Mouse (Mus musculus) liver, embryonic 12.5 days (tissue): ENCODE data around the gene Car12. TPM values are rescaled to one million over a fixed set of nuclear protein-coding genes. Genes with fewer than 3 reads are reported as not detected.
"Not testable (repeated sequence)": the region's sequence is repeated elsewhere in the genome, so short reads cannot be mapped to it uniquely, and the experiment has no call there.

Experiments used
- ATAC-seq: fragments of 200-750 bp; cut with Nextera tagmentation; 2 replicates; pipeline ENCODE4 v1.8.0; 2017; ENCODE audit warnings: moderate number of reproducible peaks, mild to moderate bottlenecking, moderate library complexity
- H3K27ac ChIP-seq: fragments of 300-500 bp; sonication (generic); 2 replicates; pipeline ENCODE4 v1.5.1; 2016; ENCODE audit warnings: mild to moderate bottlenecking
- H3K27me3 ChIP-seq: fragments of 300-500 bp; sonication (generic); replicated peaks from 2 replicates; pipeline ENCODE4 v1.6.1; 2016; ENCODE audit warnings: mild to moderate bottlenecking, moderate library complexity
- H3K36me3 ChIP-seq: fragments of 300-500 bp; sonication (generic); 2 replicates; pipeline ENCODE4 v1.6.1; 2016; ENCODE audit warnings: mild to moderate bottlenecking, moderate library complexity
- H3K4me1 ChIP-seq: fragments of 300-500 bp; sonication (generic); 2 replicates; pipeline ENCODE4 v1.6.1; 2016
- H3K4me2 ChIP-seq: fragments of 300-500 bp; sonication (generic); 2 replicates; pipeline ENCODE4 v1.6.1; 2016; ENCODE audit warnings: mild to moderate bottlenecking, moderate library complexity
- H3K4me3 ChIP-seq: fragments of 300-500 bp; sonication (generic); 2 replicates; pipeline ENCODE4 v1.5.1; 2016; ENCODE audit warnings: mild to moderate bottlenecking, moderate library complexity
- H3K9ac ChIP-seq: fragments of 300-500 bp; sonication (generic); 2 replicates; pipeline ENCODE4 v1.6.1; 2016; ENCODE audit warnings: mild to moderate bottlenecking, moderate library complexity
- H3K9me3 ChIP-seq: fragments of 300-500 bp; sonication (generic); replicated peaks from 2 replicates; pipeline ENCODE4 v1.6.1; 2016; ENCODE audit warnings: mild to moderate bottlenecking, moderate library complexity
- WGBS: fragments of 180-500 bp; shearing (Covaris S2); methylation state at CpG from one replicate; pipeline ENCODE4 v1.1.7; 2016; ENCODE audit not compliant: insufficient replicate concordance; 5-methylcytosine and 5-hydroxymethylcytosine counted together
- polyA plus RNA-seq: library from polyadenylated mRNA; unstranded; fragments of >200 nt; fragmentation: Nextera tagmentation; extraction: Ambion mirVana; gene quantifications from 2 replicates; pipeline ENCODE4 v1.2.1, GENCODE M21; 2016

Gene Car12
- polyA plus RNA-seq, 1 experiment from 2014 or later, result 0.29 TPM

DNA sequence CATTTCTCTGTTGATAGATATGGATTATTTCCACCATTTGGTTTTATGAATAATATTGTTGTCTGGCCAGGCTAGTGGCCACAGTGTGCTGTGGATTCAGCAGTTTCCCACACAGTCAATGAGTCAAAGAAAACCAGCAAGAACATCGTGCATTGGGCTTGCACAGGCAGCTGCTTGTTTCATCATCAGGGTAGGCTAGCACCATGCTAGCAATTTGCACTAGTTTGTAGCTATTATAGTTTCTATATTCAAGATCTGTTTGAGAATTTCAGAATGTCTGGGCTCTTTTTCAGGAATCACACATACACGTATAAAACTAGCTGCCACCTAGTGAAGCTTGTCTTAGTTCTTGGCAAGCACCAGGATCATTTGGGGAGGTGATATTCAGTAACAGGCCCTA, 21.6 kb downstream of the Car12 start:
- Histone ChIP-seq H3K27me3 (peaks cover 16% of the 10 kb centered on the region), H3K36me3 (no peaks in the 10 kb centered on the region), H3K27ac (no peak overlapping the region), H3K4me1 (0 out of 2 replicates have a peak, but pooled peaks cover 2% of the 10 kb centered on the region), H3K4me3 (no peak overlapping the region), H3K4me2 (no peak overlapping the region), H3K9me3 (no peaks in the 10 kb centered on the region), H3K9ac (no peak overlapping the region)
- WGBS, result 70% methylated on average over 2 of the region's 2 CpGs
- no peak for ATAC-seq

DNA sequence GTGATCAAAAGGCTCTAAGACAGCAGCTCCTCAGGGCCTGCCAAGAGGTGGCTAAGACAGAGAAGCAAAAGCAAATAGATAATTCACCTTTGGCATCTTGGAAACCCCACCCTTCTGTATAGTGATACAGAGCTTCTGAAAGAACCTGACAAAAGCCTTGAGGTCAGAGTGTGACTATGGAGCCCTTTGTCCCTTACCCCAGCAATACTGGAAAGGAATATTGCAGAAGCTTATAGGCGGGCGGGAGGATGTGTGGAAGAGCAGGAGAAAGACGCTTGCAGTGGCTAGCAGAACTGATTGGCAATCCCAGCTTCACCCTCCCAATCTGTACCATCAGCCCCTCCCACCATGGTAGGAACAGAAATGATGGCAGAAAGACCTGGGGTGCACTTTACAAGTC, 22.5 kb downstream of the Car12 start:
- WGBS, result 64% methylated on average over 3 of the region's 3 CpGs
- Histone ChIP-seq H3K4me3 (no peak overlapping the region), H3K9me3 (no peaks in the 10 kb centered on the region), H3K27me3 (peaks cover 16% of the 10 kb centered on the region), H3K9ac (no peak overlapping the region), H3K27ac (no peak overlapping the region), H3K4me1 (0 out of 2 replicates have a peak, but pooled peaks cover 2% of the 10 kb centered on the region), H3K36me3 (no peaks in the 10 kb centered on the region), H3K4me2 (no peak overlapping the region)
- no peak for ATAC-seq

DNA sequence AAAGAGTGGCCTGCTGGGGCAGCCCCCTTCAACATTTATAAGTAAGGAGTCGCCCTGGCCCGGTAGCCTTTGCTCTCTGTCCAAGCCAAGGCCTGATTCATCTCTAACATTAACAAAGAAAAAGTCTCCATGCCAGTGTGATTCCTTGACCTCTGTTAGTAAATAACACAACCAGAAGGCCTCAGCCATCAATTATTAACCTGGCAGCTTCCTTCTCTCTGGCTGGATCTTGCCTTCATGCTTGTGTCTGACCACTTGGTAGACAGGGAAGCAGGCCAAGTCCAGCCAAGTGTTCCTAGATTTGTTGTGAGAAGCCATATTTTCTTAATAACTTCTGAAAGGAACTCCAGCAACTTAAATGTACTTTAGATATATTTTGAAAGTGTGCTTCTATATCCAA, 23.1 kb downstream of the Car12 start:
- ATAC-seq, result no peak
- Histone ChIP-seq H3K36me3 (no peaks in the 10 kb centered on the region), H3K4me1 (0 out of 2 replicates have a peak, but pooled peaks cover 2% of the 10 kb centered on the region), H3K9ac (no peak overlapping the region), H3K27ac (no peak overlapping the region), H3K4me3 (no peak overlapping the region), H3K9me3 (no peaks in the 10 kb centered on the region), H3K4me2 (no peak overlapping the region), H3K27me3 (peaks cover 16% of the 10 kb centered on the region)
- 88% methylated on average over 2 of the region's 2 CpGs for WGBS

DNA sequence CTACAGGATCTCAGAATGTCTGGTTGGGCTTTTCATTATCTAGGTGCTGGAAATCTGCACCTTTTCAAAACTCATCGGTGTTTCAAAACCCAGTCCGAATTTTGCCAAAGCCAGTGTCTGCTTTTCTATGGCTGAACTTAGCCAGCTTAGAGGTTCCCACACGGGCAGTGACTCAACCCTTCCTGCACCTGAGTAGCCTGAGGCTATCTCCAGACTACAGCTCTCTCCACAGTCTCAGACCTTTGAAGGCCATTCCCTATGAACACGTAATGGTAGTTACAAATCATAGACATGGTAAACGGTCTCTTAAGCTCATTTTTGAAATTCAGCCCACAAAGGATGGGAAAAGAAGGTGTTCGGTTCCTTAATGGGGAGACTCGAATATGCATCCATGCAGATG, 26.0 kb downstream of the Car12 start:
- H3K4me2 ChIP-seq, result no peak overlapping the region
- H3K36me3 ChIP-seq, result no peaks in the 10 kb centered on the region
- WGBS, result 66% methylated on average over 7 of the region's 7 CpGs
- H3K27ac ChIP-seq, result no peak overlapping the region
- no peak for ATAC-seq
- no peaks in the 10 kb centered on the region for H3K9me3 ChIP-seq
- H3K27me3 ChIP-seq, result no peaks in the 10 kb centered on the region; the same call in 1 of the 2 replicates
- H3K4me3 ChIP-seq, result no peak overlapping the region
- H3K9ac ChIP-seq, result no peak overlapping the region
- H3K4me1 ChIP-seq, result 0 out of 2 replicates have a peak, but pooled peaks cover 1% of the 10 kb centered on the region

DNA sequence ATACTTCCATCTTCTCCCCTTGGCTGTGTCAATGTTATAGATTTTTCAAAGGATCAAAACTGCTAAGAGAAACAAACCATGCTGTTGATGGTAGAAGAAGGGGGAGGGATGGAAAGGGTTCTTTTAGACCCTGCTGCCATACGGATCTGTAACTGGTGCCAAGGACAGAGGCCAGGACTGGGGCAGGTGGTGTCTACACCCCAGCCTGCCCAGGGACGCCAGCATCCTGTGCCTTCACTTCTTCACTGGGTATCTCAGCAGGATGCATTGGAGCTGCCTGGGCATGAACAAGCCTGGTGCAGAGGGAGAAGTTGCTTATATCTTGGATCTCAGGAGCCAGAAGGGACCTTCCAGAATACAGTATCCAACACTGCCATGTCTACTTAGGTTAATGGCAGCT, 31.0 kb downstream of the Car12 start:
- WGBS, result 60% methylated on average over 2 of the region's 2 CpGs
- Histone ChIP-seq H3K9ac (no peak overlapping the region), H3K27me3 (no peaks in the 10 kb centered on the region), H3K36me3 (no peaks in the 10 kb centered on the region), H3K4me3 (no peak overlapping the region), H3K9me3 (no peaks in the 10 kb centered on the region), H3K4me1 (no peaks in the 10 kb centered on the region), H3K27ac (no peak overlapping the region), H3K4me2 (no peak overlapping the region)
- ATAC-seq, result no peak

DNA sequence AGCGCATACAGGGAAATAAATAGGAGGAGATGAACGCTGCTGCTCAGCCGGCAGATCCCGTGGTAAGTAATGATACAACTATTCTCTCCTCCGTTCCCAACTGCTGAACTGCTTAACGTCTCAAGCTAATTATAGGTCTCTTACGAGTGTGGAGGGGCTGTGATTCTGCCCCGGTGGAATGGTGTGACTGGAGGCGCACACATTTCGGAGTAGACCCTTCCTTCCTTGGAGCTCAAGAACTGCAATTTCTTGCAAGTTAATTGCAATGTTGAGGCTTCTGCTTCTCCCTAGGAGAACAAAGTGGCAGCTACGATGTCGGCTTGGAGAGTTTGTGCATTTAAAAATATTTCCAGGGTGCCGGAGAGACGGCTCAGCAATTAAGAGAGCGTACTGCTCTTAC, 34.9 kb downstream of the Car12 start:
- H3K27ac ChIP-seq, result no peak overlapping the region
- ATAC-seq, result no peak
- 77% methylated on average over 15 of the region's 15 CpGs for WGBS
- no peak overlapping the region for H3K4me2 ChIP-seq
- H3K36me3 ChIP-seq, result no peaks in the 10 kb centered on the region
- no peaks in the 10 kb centered on the region for H3K4me1 ChIP-seq
- no peak overlapping the region for H3K9ac ChIP-seq
- no peaks in the 10 kb centered on the region for H3K27me3 ChIP-seq
- H3K9me3 ChIP-seq, result no peaks in the 10 kb centered on the region
- no peak overlapping the region for H3K4me3 ChIP-seq

DNA sequence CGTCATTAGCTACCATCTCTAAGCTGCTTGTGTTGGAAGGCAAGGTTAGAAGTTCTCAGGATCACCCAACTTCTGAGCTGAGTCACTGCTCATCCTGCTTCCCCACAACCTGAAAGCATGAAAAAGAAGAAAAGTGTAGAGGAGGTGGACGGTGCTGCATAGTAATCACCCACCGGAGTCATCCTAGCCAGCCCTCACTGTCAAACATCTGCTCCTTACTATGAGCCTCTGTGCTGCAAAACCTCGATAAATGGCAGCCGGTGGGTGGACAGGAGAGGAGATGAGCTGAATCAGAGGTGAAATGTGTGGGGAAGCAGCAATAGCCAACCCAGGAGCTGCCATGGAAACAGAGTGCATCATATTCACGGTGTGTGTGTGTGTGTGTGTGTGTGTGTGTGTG, 39.4 kb downstream of the Car12 start:
- Histone ChIP-seq H3K4me2 (no peak overlapping the region), H3K9ac (no peak overlapping the region), H3K4me3 (no peak overlapping the region), H3K36me3 (no peaks in the 10 kb centered on the region), H3K4me1 (no peaks in the 10 kb centered on the region), H3K27me3 (no peaks in the 10 kb centered on the region), H3K27ac (no peak overlapping the region), H3K9me3 (no peaks in the 10 kb centered on the region)
- no peak for ATAC-seq
- WGBS, result 66% methylated on average over 6 of the region's 6 CpGs

DNA sequence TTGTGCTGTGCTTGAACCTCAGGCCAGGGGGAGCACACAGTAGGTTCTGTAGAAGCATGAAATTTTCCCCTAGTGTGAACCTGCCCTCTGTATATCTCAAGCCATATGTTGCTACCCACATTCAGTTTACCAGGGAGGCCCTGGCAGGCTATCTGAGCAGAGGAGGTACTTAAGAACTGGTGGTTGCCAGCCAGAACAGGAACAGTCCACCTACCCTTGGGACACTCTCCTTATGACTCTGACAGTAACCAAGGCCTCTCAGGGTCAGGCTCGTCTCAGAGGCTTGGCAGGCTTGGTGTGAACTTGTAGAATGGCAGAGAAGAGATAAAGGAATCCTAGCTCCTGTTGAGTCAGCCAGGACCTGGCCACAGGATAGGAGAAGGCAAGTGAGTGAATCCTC, 47.5 kb downstream of the Car12 start:
- H3K36me3 ChIP-seq, result no peaks in the 10 kb centered on the region
- H3K9me3 ChIP-seq, result no peaks in the 10 kb centered on the region
- H3K4me2 ChIP-seq, result no peak overlapping the region
- no peaks in the 10 kb centered on the region for H3K4me1 ChIP-seq
- no peak overlapping the region for H3K27ac ChIP-seq
- H3K4me3 ChIP-seq, result no peak overlapping the region
- no peak overlapping the region for H3K9ac ChIP-seq
- 26% methylated on average over 1 of the region's 1 CpGs for WGBS
- no peak for ATAC-seq
- no peaks in the 10 kb centered on the region for H3K27me3 ChIP-seq

DNA sequence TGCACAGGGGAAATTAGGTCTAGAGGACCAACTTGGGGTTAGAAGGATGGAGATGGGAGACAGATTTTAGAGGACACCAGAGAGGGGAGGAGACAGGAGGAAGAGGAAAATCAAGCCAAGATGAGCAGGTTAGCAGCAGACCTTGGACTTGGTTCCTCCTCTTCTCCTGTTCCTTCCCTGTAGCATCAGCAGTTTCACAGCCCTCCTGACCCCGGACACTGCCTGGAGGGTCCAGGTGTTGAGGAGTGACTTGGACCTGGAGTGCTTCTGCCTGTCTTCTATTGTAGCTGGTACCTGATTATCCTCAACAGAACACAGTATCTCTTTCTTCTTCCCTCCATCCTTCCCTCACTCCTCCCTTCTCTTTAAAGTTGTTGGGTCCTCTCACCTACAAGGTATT, 55.2 kb downstream of the Car12 start:
- ATAC-seq, result no peak
- no peaks in the 10 kb centered on the region for H3K36me3 ChIP-seq
- WGBS, result 67% methylated on average over 1 of the region's 1 CpGs

DNA sequence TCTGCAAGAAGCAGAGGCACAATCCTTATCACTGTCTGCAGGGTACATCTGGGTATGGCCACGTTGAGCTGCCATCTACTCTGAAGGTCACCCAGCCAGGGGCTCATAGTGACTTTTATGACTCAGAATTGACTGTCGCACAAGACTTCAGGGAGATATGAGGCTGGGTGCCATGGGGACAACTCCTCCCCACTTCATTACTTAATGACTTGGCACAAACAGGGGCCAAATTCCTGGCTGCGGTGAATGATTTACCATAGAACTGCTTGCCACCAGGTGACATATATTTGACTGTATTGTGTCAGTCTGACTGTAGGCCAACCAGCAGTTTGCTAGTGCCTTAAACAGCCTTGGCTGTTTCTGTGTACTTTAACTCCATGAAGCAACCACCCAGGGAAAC, 55.8 kb downstream of the Car12 start:
- Histone ChIP-seq H3K4me2 (no peak overlapping the region), H3K4me3 (no peak overlapping the region), H3K27me3 (no peaks in the 10 kb centered on the region; the same call in 1 of the 2 replicates), H3K4me1 (no peaks in the 10 kb centered on the region), H3K36me3 (no peaks in the 10 kb centered on the region), H3K9ac (no peak overlapping the region), H3K9me3 (no peaks in the 10 kb centered on the region), H3K27ac (no peak overlapping the region)
- WGBS, result 53% methylated on average over 3 of the region's 3 CpGs
- ATAC-seq, result no peak

More for the DNA sequence above, 55.2 kb downstream of the Car12 start:
- H3K27ac ChIP-seq, result no peak overlapping the region
- no peak overlapping the region for H3K4me3 ChIP-seq
- no peaks in the 10 kb centered on the region; the same call in 1 of the 2 replicates for H3K27me3 ChIP-seq
- H3K4me1 ChIP-seq, result no peaks in the 10 kb centered on the region
- H3K9me3 ChIP-seq, result no peaks in the 10 kb centered on the region
- H3K4me2 ChIP-seq, result no peak overlapping the region
- no peak overlapping the region for H3K9ac ChIP-seq

DNA sequence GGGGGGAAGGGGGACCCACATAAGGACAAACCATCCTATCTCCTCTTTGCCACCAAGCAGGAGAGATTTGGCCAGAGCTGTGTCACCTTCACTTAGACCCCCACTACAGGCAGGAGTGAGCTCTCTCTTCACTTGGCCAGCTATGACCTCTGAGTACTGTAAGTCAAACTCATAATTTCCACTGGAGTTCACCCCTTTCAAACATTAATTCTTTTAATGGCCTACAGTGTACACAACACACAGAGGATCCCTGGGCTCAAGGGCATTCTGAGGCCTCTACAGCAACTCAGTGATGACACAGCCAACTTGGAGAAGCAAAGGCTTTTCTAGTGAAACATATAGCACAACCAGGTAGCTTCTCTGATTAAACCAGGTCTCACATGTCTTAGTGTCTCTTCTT, 57.2 kb downstream of the Car12 start:
- H3K27ac ChIP-seq, result no peak overlapping the region
- H3K9me3 ChIP-seq, result no peaks in the 10 kb centered on the region
- no peak overlapping the region for H3K4me2 ChIP-seq
- no peaks in the 10 kb centered on the region; the same call in 1 of the 2 replicates for H3K27me3 ChIP-seq
- H3K4me3 ChIP-seq, result no peak overlapping the region
- no peak overlapping the region for H3K9ac ChIP-seq
- ATAC-seq, result no peak
- no peaks in the 10 kb centered on the region for H3K4me1 ChIP-seq
- no peaks in the 10 kb centered on the region for H3K36me3 ChIP-seq

DNA sequence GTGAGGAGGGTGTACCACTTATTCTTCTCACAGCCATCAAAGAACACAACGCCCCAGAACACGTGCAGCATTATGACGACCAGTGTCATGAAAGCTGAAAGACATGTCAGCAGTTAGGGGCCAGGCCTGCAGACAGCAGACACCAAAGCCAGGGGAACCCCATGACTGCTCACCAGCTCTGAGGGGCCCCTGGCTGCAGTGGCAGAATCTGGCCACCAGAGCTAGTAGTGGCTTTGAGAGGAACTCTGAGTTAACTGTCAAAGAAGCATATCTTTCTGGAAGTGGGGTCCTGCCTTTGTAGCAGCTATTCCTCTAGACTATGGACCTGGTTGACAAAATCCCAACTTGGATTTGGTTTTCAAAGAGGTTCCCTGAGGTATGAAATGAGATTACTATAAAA, 71.1 kb downstream of the Car12 start:
- not testable (repeated sequence) for H3K27me3 ChIP-seq, H3K27ac ChIP-seq, H3K9ac ChIP-seq, H3K4me2 ChIP-seq, ATAC-seq, H3K9me3 ChIP-seq, H3K4me1 ChIP-seq, H3K36me3 ChIP-seq, H3K4me3 ChIP-seq
- 53% methylated on average over 2 of the region's 3 CpGs for WGBS

DNA sequence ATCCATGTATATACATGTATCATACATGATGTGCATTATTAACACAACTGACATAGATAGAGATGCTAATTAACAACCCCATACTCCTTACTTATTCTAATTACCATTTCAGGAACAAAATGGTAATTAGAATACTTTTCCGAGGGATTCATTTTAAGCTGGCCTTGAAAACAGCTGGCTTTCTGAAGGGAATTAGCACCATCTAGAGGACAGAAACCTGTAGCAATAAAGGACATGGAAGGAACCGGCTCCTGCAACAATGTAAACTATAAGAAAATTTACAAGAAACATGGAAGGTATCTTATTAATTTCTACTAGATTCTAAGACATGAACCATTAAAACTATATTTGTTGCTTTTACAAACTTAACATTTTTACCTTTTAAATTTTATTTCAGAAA, 74.3 kb downstream of the Car12 start:
- no peak for ATAC-seq
- H3K9ac ChIP-seq, result no peak overlapping the region
- no peaks in the 10 kb centered on the region for H3K9me3 ChIP-seq
- H3K4me3 ChIP-seq, result no peak overlapping the region
- H3K27me3 ChIP-seq, result peaks cover 4% of the 10 kb centered on the region; the same call in 1 of the 2 replicates
- 13% methylated on average over 2 of the region's 2 CpGs for WGBS
- H3K36me3 ChIP-seq, result no peaks in the 10 kb centered on the region
- H3K27ac ChIP-seq, result no peak overlapping the region
- no peak overlapping the region for H3K4me2 ChIP-seq
- no peaks in the 10 kb centered on the region for H3K4me1 ChIP-seq
